Mouse (Mus musculus) gonadal fat pad, adult 2 months (tissue): ENCODE results near the gene Uts2. TPM values are rescaled to one million over a fixed set of nuclear protein-coding genes. Genes with fewer than 3 reads are reported as not detected.
"Not testable (repeated sequence)": the region's sequence is repeated elsewhere in the genome, so short reads cannot be mapped to it uniquely, and the experiment has no call there.

Experiments used
- DNase-seq: peaks from one replicate; pipeline ENCODE4 v3.0.0-alpha.2; 2012; ENCODE audit warnings: low read depth
- polyA plus RNA-seq: library from polyadenylated mRNA; depleted of rRNA; stranded (reverse); fragments of >200 nt; gene quantifications from 2 replicates; pipeline ENCODE4 v1.2.3, GENCODE M21; 2012; rRNA removed

Gene Uts2
- polyA plus RNA-seq, 1 experiment, result not detected

DNA sequence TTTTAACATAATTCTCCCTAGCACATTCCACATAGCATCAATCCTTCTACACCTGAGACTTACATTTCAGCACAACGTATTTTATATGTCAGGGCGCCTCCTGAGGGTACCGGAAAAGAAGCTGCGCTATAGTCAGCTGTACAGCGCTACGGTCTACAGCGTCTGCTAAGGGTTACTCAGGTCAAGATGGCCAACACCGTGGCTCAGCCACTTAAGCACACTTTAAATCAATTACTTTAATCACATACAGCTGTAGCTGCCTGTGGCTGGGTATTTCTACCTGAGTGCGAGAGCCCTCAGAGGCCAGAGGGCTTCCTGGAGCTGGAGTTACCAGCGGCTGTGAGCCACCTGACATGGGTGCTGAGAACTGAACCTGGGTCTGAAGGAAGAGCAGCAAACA is 19.0 kb downstream of the Uts2 start:
- no peak for DNase-seq

DNA sequence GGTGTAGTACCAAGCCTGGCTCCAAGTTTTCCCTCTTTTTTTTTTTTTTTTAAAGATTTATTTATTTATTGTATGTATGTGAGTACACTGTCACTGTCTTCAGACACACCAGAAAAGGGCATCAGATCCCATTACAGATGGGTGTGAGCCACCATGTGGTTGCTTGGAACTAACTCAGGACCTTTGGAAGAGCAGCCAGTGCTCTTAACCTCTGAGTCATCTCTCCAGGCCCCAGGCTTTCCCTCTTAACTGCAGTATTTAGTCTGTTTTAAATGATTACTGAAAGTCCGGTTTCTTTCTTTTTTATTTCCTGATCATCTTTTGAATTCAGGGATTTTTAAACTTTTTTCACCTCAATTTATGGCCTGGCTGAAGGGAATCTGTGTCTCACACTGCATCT is 20.5 kb downstream of the Uts2 start:
- DNase-seq, result not testable (repeated sequence)

DNA sequence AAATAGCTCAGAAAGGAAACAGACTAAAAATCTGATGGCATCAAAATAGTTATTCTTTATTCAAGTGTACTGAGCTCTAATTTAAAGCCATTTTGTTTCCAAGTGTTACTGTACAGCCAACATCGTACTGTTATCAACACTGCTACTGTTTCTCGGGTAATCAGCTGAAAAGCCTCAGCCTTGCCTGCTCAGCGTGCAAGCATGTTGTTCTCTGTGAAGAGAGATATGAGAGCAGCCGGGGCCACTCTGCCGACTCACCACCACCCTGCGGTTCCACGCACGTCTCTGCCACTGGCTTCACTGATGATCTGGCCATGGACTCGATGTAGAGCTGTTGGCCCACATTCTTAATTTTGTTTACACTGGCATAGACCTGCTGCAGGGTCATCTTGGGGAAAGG is 27.3 kb downstream of the Uts2 start:
- DNase-seq, result no peak

DNA sequence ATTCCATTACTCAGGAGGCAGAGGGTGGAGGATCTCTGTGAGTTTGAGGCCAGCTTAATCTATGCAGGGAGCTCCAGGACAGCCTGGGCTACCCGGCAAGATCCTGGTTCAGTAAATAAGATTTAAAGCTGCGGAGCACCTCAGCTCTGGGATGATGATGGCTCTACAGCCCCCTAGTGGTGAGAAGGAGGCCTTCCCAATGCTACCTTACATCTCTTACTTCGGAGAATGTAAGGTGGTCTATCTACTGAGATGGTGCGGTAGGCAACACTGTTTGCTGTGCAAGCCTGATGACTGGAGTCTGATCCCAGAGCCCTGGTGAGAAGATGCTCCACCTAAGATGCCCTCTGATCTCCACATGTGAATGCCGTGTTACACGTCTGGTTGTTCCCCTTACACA is 30.1 kb downstream of the Uts2 start:
- no peak for DNase-seq

DNA sequence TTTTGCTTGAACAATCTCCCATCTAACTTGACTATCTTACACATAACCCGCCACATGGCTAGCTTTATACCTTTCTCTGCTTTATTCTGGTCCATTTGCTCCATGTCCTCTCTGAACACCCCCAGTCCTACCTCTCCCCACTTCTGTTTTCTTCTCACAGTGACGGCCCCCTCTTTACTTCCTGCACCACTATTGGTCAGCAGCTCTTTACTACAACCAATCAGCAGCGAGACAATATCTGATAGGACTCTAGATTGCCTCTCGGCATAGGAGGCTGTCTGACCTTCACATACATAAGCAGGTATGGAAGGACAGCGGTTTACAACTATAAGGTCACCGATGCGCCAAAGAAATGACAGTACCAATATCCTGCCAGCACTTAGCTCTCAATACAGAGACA is 39.6 kb downstream of the Uts2 start:
- no peak for DNase-seq

DNA sequence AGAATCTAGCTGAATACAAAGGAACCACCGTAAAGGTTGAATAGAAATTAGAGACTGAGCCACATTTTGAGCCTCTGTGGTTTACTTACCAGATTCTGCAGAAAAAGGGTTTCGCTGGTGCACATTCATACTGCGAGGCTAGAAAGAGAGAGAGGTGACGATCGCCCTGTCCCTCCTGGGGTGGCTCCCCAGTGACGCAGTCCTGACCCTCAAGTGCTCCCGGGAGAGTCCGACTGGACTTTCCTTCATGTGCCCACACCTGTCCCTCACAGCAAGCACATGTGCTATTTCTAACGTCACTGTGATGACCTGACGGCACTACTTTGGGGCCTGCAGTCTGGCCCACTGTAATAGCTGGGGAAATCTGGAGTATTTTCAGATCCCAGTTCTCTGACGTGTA is 40.9 kb downstream of the Uts2 start:
- DNase-seq, result no peak

DNA sequence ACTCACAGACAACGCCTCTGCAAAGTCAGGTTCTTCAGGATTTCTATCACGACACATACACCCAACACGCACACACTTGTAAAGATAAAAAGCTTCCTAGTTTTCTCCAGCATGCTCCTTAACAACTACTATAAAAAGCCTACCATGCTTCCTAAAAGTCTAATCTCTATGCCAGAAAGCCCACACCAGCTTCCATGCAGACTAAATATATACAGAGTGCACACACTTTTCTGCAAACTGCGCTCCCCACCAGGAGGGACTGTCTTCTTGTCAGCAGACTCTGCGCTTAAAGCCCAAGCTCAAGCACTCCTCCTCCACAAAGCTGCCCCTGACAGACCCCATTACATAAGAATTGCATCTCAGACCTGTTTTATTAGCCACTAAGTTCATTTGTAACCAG is 44.6 kb downstream of the Uts2 start:
- no peak for DNase-seq

DNA sequence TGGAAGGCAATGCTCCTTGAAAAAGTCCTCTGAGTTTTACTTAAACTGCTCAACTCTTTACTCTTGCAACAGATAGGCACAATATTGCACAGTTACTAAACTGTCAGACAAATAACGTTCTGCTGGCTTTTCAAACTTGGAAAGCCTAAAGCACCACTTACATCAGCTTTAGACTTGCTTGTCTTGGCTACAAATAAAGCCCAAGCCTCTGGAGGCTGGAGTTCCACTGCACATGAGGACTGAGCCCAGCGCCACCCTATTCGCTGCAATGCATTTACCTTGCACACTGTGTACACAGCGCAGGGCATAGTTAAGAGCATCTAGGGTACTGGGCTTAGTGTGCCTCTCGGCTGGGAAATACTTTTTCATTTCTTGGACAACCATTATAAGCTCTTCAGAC is 46.4 kb downstream of the Uts2 start:
- DNase-seq, result peak; percentile 85

DNA sequence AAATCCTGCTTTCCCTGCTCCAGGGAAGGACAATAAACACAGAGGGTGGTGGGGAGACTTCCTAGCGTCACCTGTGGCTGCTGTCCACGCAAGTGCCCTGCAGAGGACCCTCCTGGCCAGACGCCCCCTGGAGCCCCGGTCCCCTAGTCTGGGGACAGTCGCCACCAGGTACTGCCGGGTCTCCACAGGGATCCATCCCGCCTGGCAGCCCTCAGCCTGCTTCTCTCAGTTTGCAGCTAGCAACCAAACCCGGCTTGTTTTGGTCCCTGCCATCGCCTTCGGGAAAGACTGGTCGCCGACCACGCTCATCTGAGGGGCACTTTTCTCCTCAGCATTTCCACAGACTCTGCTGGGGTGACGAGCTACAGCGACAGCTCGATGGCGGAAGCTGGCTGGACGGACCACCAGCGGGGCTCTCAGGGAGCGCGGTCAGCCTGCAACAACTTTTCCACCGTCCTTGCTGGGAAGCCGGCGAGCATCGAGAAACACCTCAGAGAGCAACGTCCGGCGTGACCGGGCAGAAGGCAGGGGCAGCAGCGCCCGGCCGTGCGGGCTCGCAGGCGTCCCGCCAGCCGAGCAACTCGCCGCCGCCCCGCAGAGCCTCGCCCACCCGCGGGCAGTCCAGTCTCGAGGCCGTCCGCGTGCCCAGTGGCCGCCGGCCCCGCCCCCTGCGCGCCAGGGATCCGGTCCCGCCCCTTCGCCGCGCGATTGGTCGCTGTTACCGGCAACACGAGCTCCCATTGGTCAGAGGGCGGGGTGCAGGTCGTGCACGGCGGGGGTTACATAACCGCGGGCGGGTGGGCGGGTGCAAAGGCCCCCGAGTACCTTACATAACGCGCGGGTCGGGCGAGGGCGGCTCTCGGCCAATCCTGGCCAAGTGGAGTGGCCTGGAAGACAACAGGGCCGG is 47.4 kb downstream of the Uts2 start, which contains the start of gene Per3:
Gene Per3, minus strand, starts transcription at position 629 of the 907 bp plus-strand sequence.
- DNase-seq, result no peak

DNA sequence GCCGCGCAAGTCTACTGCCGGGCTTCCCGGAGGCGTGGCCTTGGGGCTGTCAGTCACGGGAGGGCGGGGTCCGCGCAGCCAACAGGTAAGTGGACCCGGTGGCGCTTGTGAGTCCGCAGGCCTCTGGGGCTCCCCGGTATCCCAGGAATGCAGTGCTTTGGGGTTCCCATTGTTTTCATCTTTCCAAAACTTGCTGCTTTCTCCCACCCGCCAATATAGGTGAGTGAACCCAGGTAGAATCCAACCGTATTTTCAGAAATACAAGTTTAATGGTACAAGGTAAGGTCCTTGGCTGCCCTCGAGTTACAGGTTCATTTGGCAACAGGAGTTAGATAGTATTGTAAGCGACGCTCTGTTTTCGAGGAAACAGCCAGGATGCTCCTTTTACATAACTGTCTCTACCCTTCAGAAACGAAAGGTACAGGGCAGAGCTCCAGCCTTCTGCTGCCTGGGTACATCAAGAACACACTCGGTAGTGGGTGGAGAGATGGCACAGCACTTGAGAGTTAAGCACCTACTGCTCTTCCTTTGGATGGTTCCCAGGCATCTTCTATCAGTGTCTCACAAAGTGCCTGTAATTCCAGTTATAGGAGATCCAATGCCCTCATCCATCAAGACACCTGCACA is 48.2 kb downstream of the Uts2 start:
- DNase-seq, result peak; percentile 34

DNA sequence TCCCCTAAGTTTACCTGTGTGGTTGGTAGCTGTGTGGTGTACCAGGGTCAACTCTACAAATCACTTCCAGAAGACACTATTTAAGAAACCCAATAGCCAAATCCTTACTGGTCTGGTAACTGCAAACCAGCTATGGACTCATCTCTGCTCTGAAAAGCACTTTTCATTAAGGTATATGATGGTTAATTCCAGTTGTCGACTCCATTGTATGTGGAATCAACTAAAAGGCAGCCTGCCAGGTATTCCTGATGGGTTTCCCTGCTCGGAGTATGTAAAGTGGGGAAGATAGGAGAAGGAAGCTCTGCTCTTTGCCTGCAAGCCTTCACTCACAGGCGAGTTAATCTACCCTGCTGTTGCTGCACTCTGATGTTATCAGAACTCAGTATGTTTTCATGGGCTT is 49.6 kb downstream of the Uts2 start:
- no peak for DNase-seq

DNA sequence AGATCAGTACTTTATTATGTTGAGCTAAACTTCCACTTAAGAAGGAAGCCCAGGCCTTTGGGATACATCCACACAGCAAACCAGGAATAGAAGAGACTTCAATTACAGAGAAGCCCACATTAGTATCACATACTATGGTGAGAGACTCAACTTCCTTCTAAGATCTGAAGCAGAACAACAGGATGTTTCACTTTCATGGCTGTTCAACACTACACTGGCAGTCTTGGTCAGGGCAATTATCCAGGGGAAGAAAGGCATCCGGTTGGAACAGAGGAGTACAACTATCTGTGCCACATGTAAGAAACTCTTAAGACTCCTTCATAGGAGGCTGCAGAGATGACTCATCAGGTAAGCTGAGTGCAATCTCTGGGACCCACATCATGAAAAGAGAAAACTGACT is 54.3 kb downstream of the Uts2 start:
- DNase-seq, result no peak

Other genes with a start within 250 kb of the Uts2 start
- gene Errfi1, start 143.2 kb upstream of the Uts2 start, polyA plus RNA-seq, result 47.6 and 57.5 TPM in 2 replicates
- gene Park7, start 82.7 kb upstream of the Uts2 start, polyA plus RNA-seq, result 170 and 190 TPM in 2 replicates
- gene Tnfrsf9, start 82.5 kb upstream of the Uts2 start, polyA plus RNA-seq, result 0.27 and 0.57 TPM in 2 replicates
- gene Per3, start 47.6 kb downstream of the Uts2 start, polyA plus RNA-seq, result 19.5 and 25.5 TPM in 2 replicates
- gene Vamp3, start 60.9 kb downstream of the Uts2 start, polyA plus RNA-seq, result 48.3 and 62.1 TPM in 2 replicates
- gene Gm13090, start 92.5 kb downstream of the Uts2 start, polyA plus RNA-seq, result not detected in 2 replicates